20 mouse cellular contexts compared by ENCODE assay signal in genomic region chr6:125318981-125319918, GRCm38 (mm10). TPM values are rescaled to one million over a fixed set of nuclear protein-coding genes. Genes with fewer than 3 reads are reported as not detected.
A peak's percentile ranks its signal among the peaks of the same experiment; 100 is the strongest.
DNase-seq lines count a peak whose midpoint lies in the region; ATAC-seq and TF ChIP-seq lines count a peak whose summit lies in the region.
"Had no signal": no experiment of that assay in that cellular context is flagged by ENCODE, and none has a peak within 500 bp of the region (broad histone marks: within the 10 kb centered on the region; RNA-seq: fewer than 3 reads in every experiment).

No protein-coding gene starts in this region.

- intact Hi-C loops in left cerebral cortex, adult 2 months (cut with DNase I): no loop called here

- H3K27me3 ChIP-seq in kidney, postnatal 0 days (ENCODE audit: insufficient read depth, low read length): no peaks in the 10 kb centered on the region
- H3K27me3 ChIP-seq in kidney, embryonic 16.5 days (ENCODE audit: insufficient read depth, low read length): peaks cover 28% of the 10 kb centered on the region
- H3K27me3 ChIP-seq in small intestine, adult 2 months (ENCODE audit: control insufficient read depth, insufficient read depth, low read length): no peaks in the 10 kb centered on the region

- H3K9me3 ChIP-seq in kidney, postnatal 0 days (replicated peaks; ENCODE audit: low read length): no peaks in the 10 kb centered on the region
- H3K9me3 ChIP-seq in kidney, embryonic 16.5 days (ENCODE audit: low read length): no peaks in the 10 kb centered on the region
- H3K9me3 ChIP-seq: forebrain, embryonic 10.5 days; limb, embryonic 12.5 days; neural tube, embryonic 12.5 days had no signal

- no peaks in the 10 kb centered on the region for H3K36me3 ChIP-seq in kidney, postnatal 0 days (ENCODE audit: insufficient read depth, low read length)
- H3K36me3 ChIP-seq in kidney, embryonic 16.5 days (ENCODE audit: insufficient read depth, low read length): no peaks in the 10 kb centered on the region
- no peaks in the 10 kb centered on the region for H3K36me3 ChIP-seq in small intestine, adult 2 months (ENCODE audit: control insufficient read depth, insufficient read depth, low read length)
- H3K36me3 ChIP-seq: forebrain, embryonic 10.5 days; limb, embryonic 12.5 days; neural tube, embryonic 12.5 days had no signal

- H3K27ac ChIP-seq in kidney, postnatal 0 days: peak overlapping the region; percentile 74
- no peak overlapping the region for H3K27ac ChIP-seq in kidney, embryonic 16.5 days (ENCODE audit: low read length)
- H3K27ac ChIP-seq in small intestine, adult 2 months (ENCODE audit: insufficient read depth, low read depth, low read length): peak overlapping the region; percentile 32; the same call in 1 of the 2 replicates
- no peak overlapping the region for H3K27ac ChIP-seq in left cerebral cortex, adult 2 months
- H3K27ac ChIP-seq: forebrain, embryonic 10.5 days; limb, embryonic 12.5 days; neural tube, embryonic 12.5 days had no signal

- peaks cover 5% of the 10 kb centered on the region; the same call in 1 of the 2 replicates for H3K4me1 ChIP-seq in kidney, postnatal 0 days (replicated peaks; ENCODE audit: insufficient read depth, low read length)
- peaks cover 9% of the 10 kb centered on the region for H3K4me1 ChIP-seq in kidney, embryonic 16.5 days (ENCODE audit: insufficient read depth, low read length)
- peaks cover 9% of the 10 kb centered on the region for H3K4me1 ChIP-seq in lung, adult 2 months (ENCODE audit: control insufficient read depth, insufficient read depth, low read length)
- peaks cover 7% of the 10 kb centered on the region for H3K4me1 ChIP-seq in small intestine, adult 2 months (ENCODE audit: control insufficient read depth, insufficient read depth, insufficient read length, low read length)

- no peak for ATAC-seq in kidney, postnatal 0 days (replicated peaks; ENCODE audit: low FRiP score, low read depth)
- ATAC-seq in kidney, embryonic 16.5 days (ENCODE audit: low FRiP score, low TSS enrichment): no peak
- ATAC-seq: activated CD4-positive, CD25-positive, alpha-beta regulatory T cell, adult 4 months; inflammation-experienced regulatory T-cells, adult 6 months had no signal

- no peak overlapping the region for H3K4me3 ChIP-seq in kidney, postnatal 0 days (replicated peaks; ENCODE audit: low read depth, low read length)
- no peak overlapping the region for H3K4me3 ChIP-seq in kidney, embryonic 16.5 days (ENCODE audit: low read length)
- peak overlapping the region; percentile 20 for H3K4me3 ChIP-seq in lung, adult 2 months (replicated peaks; ENCODE audit: extremely low read depth, low read depth, low read length)
- H3K4me3 ChIP-seq in small intestine, adult 2 months (ENCODE audit: low read depth, low read length): no peak overlapping the region
- H3K4me3 ChIP-seq in left cerebral cortex, adult 2 months: no peak overlapping the region
- H3K4me3 ChIP-seq: forebrain, embryonic 10.5 days; limb, embryonic 12.5 days; neural tube, embryonic 12.5 days had no signal

- 69% methylated on average over 15 of the region's 15 CpGs for WGBS in kidney, postnatal 0 days
- WGBS in kidney, embryonic 16.5 days: 62% methylated on average over 15 of the region's 15 CpGs
- WGBS in lung, adult 2 months: 39% methylated on average over 15 of the region's 15 CpGs
- 79% methylated on average over 15 of the region's 15 CpGs for WGBS in small intestine, adult 2 months

- no peak overlapping the region for H3K9ac ChIP-seq in kidney, postnatal 0 days (ENCODE audit: low read depth, low read length)
- no peak overlapping the region for H3K9ac ChIP-seq in kidney, embryonic 16.5 days (replicated peaks; ENCODE audit: low read length)
- H3K9ac ChIP-seq: neural tube, embryonic 12.5 days had no signal

- no peak for DNase-seq in kidney, postnatal 0 days (ENCODE audit: low spot score)
- peak; percentile 81 for DNase-seq in adrenal gland, adult 8-10 months
- DNase-seq in lung, adult 2 months: peak; percentile 74
- DNase-seq in left cerebral cortex, adult 2 months (ENCODE audit: extremely low spot score in 1 of 2, low spot score in 2 of 2): no peak
- no peak for DNase-seq in yolk sac, embryonic 10.5 days (ENCODE audit: low spot score)
- DNase-seq: cerebellum, postnatal 10 days; kidney, postnatal 4 days; layer of hippocampus, postnatal 36 days had no signal

- TF ChIP-seq CTCF in kidney, postnatal 0 days (IDR thresholded peaks at IDR 0.05; ENCODE audit: low read depth): no peak
- no peak for TF ChIP-seq CTCF in lung, adult 2 months (IDR thresholded peaks at IDR 0.05; ENCODE audit: insufficient read depth, low read length)
- no peak for TF ChIP-seq CTCF in small intestine, adult 2 months (IDR thresholded peaks at IDR 0.05; ENCODE audit: extremely low read depth, insufficient read length, insufficient replicate concordance, low read depth, low read length)
- no peak for TF ChIP-seq CTCF in left cerebral cortex, adult 2 months (IDR thresholded peaks at IDR 0.05)

- peak; percentile 53; the same call in 1 of the 2 replicates for TF ChIP-seq POLR2A in lung, adult 2 months (IDR thresholded peaks at IDR 0.05; ENCODE audit: borderline replicate concordance, extremely low read depth, low read depth, low read length)
- TF ChIP-seq POLR2A in small intestine, adult 2 months (IDR thresholded peaks at IDR 0.05; ENCODE audit: low read depth, low read length): no peak

- no peak overlapping the region for H3K4me2 ChIP-seq in kidney, postnatal 0 days (ENCODE audit: low read length)
- H3K4me2 ChIP-seq in kidney, embryonic 16.5 days (replicated peaks; ENCODE audit: low read depth, low read length): no peak overlapping the region
- H3K4me2 ChIP-seq: heart, embryonic 11.5 days; limb, embryonic 12.5 days; neural tube, embryonic 12.5 days had no signal

RNA-seq across cellular contexts. Expression of gene Scnn1a, which starts 1.2 kb away (rescaled TPM):
- polyA plus RNA-seq in kidney, postnatal 0 days (2015; fragmentation: Nextera tagmentation; extraction: Ambion mirVana): 19.9 and 22.7 TPM in 2 replicates
- polyA plus RNA-seq in kidney, embryonic 16.5 days (2015; fragmentation: Nextera tagmentation; extraction: Ambion mirVana): 7.5 and 7.7 TPM in 2 replicates
- 1 to 10 TPM; 1.4 to 3.4 (median 2.2) TPM for total RNA-seq in adrenal gland, adult 8-10 months (2022)
- polyA plus RNA-seq in lung, adult 2 months (2012; rRNA removed): 245 and 249 TPM in 2 replicates
- polyA plus RNA-seq in small intestine, adult 2 months (2012; rRNA removed): 11.7 and 11.9 TPM in 2 replicates
- 1 to 10 TPM; 2.5 to 2.7 TPM for total RNA-seq in left cerebral cortex, adult 2 months (2021)
- polyA plus RNA-seq: activated CD4-positive, CD25-positive, alpha-beta regulatory T cell, adult 4 months; inflammation-experienced regulatory T-cells, adult 6 months had no signal

RNA-seq across cellular contexts. Expression of gene Ltbr, which starts 5.6 kb away (rescaled TPM):
- 69.8 and 71.6 TPM in 2 replicates for polyA plus RNA-seq in kidney, postnatal 0 days (2015; fragmentation: Nextera tagmentation; extraction: Ambion mirVana)
- 71.6 and 73.7 TPM in 2 replicates for polyA plus RNA-seq in kidney, embryonic 16.5 days (2015; fragmentation: Nextera tagmentation; extraction: Ambion mirVana)
- 10 to 100 TPM; 74.1 to 83.5 (median 81.0) TPM for total RNA-seq in adrenal gland, adult 8-10 months (2022)
- polyA plus RNA-seq in lung, adult 2 months (2012; rRNA removed): 107 and 116 TPM in 2 replicates
- 122 and 167 TPM in 2 replicates for polyA plus RNA-seq in small intestine, adult 2 months (2012; rRNA removed)
- 1 to 10 TPM; 7.9 to 9.1 TPM for total RNA-seq in left cerebral cortex, adult 2 months (2021)
- polyA plus RNA-seq: activated CD4-positive, CD25-positive, alpha-beta regulatory T cell, adult 4 months had no signal

RNA-seq across cellular contexts. Expression of gene Tnfrsf1a, which starts 29.9 kb away (rescaled TPM):
- polyA plus RNA-seq in kidney, postnatal 0 days (2015; fragmentation: Nextera tagmentation; extraction: Ambion mirVana): 77.9 and 80.4 TPM in 2 replicates
- 91.0 and 93.2 TPM in 2 replicates for polyA plus RNA-seq in kidney, embryonic 16.5 days (2015; fragmentation: Nextera tagmentation; extraction: Ambion mirVana)
- total RNA-seq in adrenal gland, adult 8-10 months (2022): 100 to 1,000 TPM; 194 to 259 (median 215) TPM
- polyA plus RNA-seq in lung, adult 2 months (2012; rRNA removed): 186 and 200 TPM in 2 replicates
- polyA plus RNA-seq in small intestine, adult 2 months (2012; rRNA removed): 90.5 and 207 TPM in 2 replicates
- total RNA-seq in left cerebral cortex, adult 2 months (2021): 10 to 100 TPM; 10.8 to 11.1 TPM

RNA-seq across cellular contexts. Expression of gene Tuba3a, which starts 33.4 kb away (rescaled TPM):
- 0.17 TPM in 1 of 2 replicates, not detected in the other for polyA plus RNA-seq in kidney, postnatal 0 days (2015; fragmentation: Nextera tagmentation; extraction: Ambion mirVana)
- polyA plus RNA-seq in kidney, embryonic 16.5 days (2015; fragmentation: Nextera tagmentation; extraction: Ambion mirVana): 0.19 and 0.65 TPM in 2 replicates
- total RNA-seq in adrenal gland, adult 8-10 months (2022): not detected
- 0.17 and 0.19 TPM in 2 replicates for polyA plus RNA-seq in lung, adult 2 months (2012; rRNA removed)
- polyA plus RNA-seq in small intestine, adult 2 months (2012; rRNA removed): not detected in 2 replicates
- not detected for total RNA-seq in left cerebral cortex, adult 2 months (2021)
- total RNA-seq: gastrocnemius, adult 8-10 months; hematopoietic stem cell, adult 5-6 weeks; layer of hippocampus, postnatal 36 days; midbrain, postnatal 0 days had no signal
- polyA plus RNA-seq: midbrain, postnatal 0 days; spleen, adult 2 months had no signal

Comparison
In these comparisons a context has a peak if more than half of its experiments do, and no peak if none do; other contexts are left out.
1. H3K27ac ChIP-seq: peak in kidney, postnatal 0 days (single experiment) and small intestine, adult 2 months (single experiment); none in kidney, embryonic 16.5 days (single experiment) and left cerebral cortex, adult 2 months (single experiment).
2. DNase-seq: peak in adrenal gland, adult 8-10 months (single experiment) and lung, adult 2 months (single experiment); none in kidney, postnatal 0 days (single experiment), left cerebral cortex, adult 2 months (0 of 2) and yolk sac, embryonic 10.5 days (single experiment).
3. RNA of gene Scnn1a, which starts 1.2 kb away (polyA plus RNA-seq): 245 to 249 TPM in lung, adult 2 months; 19.9 to 22.7 TPM in kidney, postnatal 0 days, 11.7 to 11.9 TPM in small intestine, adult 2 months and 7.5 to 7.7 TPM in kidney, embryonic 16.5 days; every median in the first group is over 10 times any median in the second.